Mouse (Mus musculus) embryo, embryonic 10 days (tissue): ENCODE measurements at regions not wholly inside any gene's neighbourhood (a gene's known extent, or its start where the extent isn't known, plus 50 kb on each side); places are given as distances from the start of the nearest gene placed in this dataset.

Experiments
- DNase-seq: peaks from one replicate; pipeline ENCODE4 v3.0.0-alpha.2; 2015; ENCODE audit warnings: low spot score

DNA sequence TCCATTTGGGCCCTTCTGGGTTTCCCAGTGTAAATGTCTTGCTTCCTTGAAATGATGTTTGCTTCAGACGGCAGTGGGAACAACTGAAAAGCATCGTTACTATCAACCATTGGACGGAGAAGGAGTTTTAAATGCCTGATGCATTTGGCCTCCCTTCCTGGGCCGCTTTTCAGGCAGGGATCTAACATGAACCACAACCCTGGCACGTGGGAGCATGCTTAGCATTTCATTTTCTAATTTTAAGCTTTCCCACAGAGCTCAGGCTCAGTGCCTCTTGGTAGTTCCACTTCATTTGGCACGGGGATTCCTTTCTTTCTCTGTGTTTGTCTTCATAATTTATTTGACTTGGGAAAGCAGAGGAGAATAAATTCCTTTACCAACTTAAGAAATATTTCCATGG, 406.6 kb upstream of the Nbea start:
- DNase-seq = no peak

DNA sequence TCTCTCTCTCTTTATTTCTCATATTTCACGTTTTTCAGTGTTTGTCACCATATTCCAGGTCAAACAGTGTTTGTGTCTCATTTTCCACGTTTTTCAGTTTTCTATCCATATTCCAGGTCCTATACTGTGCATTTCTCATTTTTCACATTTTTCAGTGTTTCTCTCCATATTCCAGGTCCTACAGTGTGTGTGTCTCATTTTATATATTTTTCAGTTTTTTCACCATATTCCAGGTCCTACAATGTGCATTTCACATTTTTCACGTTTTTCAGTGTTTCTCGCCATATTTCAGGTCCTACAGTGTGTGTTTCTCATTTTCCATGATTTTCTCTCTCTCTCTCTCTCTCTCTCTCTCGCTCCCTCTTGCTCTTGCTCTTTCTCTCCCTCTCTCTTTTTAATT, 391.9 kb upstream of the Nbea start:
- DNase-seq = peak; percentile 4

DNA sequence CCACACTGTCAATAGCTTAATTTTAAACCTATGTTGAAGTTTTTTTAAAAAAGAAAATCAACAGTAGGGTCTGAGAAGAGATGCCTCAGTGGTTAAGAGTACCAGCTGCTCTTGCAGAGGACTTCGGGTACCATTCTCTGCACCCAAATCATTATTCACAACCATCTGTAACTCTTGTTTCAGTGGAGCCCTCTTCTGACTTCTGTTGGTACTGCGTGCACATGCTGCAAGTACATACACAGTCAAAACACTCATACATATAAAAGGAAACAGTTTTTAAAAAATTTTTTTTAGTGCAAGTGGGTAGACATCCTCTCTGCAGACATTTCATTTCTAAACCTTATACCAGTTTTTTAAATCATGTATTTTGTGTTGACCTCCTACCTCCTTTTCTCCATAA, 352.7 kb upstream of the Nbea start:
- no peak for DNase-seq

DNA sequence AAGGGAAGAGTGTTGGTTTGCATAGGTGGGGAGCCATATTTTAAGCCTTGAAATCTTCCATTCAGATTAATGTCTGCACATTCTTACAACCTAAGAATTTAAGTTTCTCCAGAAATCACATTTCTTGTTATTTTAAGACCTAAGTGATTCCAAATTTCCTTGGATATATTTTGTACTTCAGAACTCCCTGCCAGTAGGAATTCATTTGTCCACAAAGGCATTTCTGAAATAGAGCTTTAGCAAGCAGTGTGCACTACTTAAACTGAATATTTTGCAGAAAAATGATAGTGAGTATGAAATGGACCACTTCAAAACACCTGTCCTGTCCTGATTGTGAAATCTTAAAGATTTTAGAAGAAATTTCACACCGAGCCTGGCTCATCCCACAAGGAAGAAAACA, 320.9 kb upstream of the Nbea start:
- no peak for DNase-seq

DNA sequence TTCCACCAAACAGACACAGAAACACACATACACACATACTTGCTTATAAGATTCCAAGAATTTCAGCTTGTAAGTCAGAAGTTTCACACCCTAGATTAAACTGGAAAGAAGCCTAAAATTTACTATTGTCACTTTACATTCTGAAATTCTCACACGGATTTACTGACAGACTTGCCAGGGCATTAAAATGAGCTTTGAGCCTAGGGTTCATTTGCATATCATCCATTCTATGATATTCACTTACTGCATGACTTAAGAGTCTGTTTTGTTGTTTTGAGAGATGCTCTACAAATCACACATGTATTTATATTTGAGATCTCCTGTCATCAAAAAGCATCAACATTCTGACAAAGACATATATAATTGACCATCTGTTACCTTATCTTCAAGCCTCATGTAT, 315.8 kb upstream of the Nbea start:
- DNase-seq = no peak

DNA sequence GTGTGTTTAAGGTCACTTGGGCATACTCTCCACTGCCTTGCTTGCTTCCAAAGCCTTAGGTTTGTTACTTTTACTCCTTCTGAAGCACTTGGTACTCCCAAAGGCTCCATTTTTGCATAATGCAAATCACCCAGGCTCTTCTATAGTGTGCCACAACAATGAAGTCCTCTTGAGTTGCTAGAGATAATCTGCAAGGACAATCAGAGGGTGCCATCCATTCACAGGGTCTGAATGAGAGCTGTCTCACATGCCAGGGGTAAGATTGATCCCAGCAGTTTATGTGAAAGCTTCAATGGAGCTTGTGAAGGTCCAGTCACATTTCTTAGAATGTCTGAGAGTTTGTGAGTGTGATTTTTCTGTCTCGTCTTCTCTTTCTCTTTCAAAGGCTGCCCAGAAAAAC, 310.4 kb upstream of the Nbea start:
- DNase-seq = peak; percentile 13

DNA sequence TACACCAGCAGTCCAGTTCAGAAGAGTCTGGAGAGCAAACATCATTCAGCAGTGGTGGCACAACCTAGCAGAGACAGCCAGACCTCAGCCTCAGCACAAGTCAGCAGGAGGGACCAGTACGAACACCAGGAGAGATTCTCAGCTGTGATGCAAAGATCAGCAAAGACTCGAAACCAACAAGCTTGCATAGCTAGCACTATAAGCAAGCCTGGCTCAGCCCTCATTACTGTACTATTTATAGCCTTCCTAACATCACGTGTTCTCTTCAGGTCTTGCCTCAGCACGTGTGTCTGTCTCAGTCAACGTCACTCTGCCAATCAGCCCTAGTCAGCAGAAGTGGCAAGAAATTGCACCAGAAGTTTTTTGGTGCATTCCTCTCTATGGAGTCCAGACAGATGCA, 305.7 kb upstream of the Nbea start:
- no peak for DNase-seq

DNA sequence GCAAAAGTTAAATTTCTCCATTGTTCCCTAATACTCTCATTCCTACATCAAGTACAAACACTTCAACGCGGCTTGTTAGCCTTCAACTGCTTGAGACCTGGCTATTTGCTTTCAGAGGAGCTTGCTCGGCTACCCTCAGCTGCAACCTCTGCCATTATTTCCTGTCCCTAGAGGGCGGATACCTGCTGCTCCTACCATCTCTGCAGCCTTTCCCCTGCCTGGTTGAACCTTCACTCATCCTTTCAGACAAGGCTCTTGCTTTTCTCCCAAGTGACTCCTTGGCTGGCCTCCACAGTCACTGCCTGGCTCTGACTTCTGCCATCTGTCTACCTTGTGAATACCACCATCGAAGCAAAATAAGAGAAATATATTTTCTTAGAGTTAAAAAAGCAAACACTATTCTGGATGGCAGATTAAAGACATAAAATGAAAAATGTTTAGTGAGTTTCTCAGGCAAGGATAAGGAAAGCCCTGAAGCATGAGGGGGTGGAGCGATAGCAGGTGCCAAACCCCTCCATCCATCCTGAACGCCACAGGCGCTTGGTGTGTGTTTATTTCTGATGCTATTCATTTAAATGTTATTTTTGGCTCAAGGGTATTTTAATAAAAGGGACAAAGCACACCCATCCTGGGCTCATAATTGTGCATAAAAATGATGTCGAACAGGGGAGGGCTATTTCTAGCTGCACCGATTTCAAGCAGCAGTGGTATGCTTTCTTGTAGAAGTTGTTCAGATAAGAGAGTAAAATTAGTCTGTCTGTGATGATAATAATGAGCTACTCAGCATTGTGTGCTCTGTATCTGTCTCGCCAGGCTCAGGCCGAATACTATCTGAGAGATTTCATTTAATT, 302.3 kb upstream of the Nbea start:
- no peak for DNase-seq

DNA sequence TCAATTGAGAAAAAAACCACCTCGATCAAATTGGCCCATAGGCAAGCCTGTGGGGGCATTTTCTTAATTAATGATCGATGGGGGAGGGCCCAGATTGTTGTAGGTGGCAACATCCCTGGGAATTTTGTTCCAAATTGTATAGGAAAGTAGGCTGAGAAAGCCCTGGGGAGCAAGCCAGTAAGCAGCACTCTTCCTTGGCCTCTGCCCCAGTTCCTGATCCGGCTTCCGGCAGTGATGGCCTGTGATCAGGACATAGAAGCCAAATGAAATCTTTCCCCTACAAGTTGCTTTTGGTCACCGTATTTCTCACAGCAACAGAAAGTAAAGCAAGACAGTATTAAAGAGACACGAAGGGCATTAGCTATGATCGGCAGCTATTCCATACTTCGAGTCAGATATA, 300.6 kb upstream of the Nbea start:
- DNase-seq = no peak

DNA sequence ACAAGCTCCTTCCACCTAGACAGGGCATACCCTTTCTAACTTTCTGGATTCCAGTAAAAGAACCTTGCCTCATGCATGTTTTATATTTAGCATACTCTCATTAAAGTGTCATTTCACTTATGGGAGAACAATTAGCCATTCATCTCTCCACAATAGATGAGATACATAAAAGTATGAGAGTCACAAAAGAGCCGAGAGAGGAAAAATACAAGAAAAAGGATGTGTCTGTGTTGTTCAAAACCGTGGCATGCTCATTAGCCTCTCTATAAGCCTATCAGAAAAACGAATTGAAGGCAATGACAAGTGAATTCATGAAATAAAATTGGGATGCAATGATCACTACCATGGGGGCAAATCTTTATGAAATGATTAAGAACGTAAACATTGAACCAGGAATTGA, 299.9 kb upstream of the Nbea start:
- no peak for DNase-seq

DNA sequence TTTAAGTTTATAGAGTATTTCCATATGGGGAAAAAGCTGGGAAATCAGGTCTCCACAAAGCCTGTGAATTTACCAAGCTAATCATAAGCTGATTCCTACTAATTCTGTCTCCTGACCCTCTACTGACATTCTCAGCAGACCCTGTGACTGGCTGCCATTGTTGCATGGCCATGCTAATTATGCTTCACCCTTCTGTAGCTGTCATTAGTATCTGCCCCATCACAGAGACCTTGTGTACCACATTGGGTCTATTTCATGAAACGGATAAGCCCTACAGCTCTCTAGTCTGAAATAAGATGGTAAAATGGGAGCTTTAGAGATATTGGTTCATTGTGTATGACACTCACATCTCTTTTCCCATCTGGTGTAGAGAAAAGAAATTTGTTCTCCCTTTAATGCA, 296.0 kb upstream of the Nbea start:
- DNase-seq = no peak

DNA sequence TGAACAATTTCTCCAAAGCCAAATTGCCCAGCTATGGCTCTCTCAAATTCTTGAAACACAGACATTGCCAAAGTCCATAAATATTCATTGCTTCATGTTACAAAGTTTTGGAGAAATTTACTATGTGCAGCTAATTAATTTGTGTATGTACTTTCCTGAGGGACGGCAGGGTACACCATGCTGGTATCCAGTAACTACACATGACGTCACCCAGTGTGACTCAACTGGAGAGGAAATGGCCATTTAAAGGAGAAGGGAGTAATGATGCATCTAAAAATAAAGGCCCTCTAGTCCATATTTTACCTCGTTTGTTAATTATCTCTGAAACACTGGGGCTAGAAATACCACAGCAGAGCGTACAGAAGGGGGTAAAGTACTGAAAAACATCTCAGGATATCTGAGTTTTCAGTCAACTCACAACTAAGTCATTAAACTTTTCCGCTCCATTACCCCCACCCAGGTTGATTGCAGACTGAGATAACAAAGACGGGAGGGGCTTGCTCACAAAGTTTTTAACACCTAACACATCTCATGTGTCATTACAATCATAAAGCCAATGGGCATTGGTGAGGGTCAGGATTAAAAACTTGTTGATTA, 295.1 kb upstream of the Nbea start:
- DNase-seq = no peak

DNA sequence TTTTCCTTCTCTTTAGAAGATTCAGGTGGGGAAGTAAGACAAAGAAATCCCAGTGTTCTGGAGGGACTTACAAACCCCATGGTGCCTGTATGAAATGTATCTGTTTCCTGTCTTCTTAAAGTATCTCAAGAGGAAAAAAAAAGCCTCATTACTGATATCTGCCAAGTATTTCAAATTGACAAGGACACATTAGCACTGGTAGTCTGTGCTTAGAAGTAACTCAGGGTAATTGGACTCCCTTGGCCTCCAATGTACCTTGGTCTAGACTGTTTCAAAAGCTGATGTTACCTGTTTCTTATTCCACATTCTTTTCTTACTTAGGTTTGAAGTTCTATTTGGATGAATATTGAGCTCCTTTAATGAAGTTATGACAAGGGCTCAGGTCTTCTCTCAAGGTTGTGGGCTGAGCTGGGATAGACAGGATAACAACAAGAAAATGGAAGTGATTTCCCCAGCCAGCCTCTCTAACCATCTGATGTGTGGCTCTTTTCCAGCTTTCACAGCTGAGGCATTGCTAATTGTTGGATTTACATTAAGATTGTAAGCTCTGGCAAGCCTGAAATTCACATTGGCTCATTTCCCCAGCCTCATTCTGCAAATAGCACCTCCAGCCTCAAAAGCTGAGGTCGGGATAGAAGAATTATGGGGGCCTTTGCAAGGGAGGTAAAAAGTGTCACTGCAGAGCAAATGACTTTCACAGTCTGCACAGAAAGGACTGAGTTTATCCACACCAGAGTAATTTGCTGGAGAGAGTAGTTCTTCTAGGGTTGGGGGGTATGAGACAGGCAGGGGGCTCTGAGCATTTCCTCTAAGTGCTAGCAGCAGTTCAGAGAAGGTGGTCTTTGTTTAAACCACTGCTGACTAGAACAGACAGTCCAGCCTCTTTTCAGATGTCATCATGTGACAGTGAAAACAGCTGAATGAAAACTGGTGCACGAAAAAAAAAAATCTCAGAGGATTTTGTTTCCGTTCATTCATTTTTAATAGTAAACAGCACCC, 292.3 kb upstream of the Nbea start:
- no peak for DNase-seq

DNA sequence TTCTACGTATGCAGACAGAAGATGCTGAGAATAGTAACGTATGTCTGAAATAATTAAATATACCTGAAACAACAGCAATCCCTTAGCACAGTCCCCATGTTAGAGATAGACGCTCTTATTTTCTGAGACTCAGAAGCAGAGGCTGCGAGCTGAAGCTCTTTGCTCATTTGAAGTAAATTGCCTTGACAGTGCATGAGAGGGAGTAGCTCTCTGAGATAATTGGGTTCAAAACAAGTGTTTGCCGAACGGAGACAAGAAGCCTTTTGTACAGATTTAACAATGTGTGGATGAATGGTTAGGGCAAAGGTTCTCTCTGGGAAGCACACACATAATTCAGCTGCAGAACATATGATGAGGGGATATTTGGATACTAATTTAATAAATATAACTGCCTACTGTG, 289.1 kb upstream of the Nbea start:
- DNase-seq = peak; percentile 27

DNA sequence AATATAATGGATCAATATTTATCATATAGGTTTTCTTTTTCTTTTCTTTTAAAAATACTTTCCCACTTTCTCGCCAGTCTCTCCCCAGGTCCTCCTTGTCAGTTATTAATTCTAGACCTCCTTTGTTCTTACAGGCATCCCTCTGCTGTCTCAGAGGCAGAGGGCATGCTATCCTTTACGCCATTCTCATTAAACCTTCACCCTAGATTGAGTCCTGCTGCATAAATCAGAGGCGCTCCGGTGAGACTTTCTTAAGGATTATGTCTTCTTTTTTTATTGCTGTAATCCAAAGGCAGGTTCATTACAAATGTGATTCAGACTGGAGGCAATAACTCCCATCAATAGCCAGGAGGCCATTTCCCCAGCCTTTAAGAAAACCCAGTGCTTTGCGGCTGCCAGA, 288.3 kb upstream of the Nbea start:
- no peak for DNase-seq

DNA sequence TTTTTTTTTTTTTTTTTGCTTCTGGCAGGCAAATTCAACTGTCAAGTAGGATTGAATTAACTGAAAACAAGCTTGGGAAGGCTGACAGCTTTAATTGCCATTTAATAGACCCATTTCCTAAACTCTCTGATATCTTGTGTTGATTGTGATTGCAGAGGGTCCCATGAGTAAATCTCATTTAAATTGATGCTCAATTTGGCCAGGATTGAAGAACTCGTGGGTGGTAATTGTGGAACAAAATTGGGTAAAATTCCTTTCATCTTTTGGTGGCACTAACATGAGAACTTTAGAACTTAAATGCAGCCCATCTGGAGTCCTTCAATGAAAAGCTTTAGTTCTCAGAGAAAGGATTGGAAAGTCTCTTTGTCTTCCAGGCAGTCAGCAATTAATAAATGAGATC, 287.7 kb upstream of the Nbea start:
- DNase-seq = no peak

DNA sequence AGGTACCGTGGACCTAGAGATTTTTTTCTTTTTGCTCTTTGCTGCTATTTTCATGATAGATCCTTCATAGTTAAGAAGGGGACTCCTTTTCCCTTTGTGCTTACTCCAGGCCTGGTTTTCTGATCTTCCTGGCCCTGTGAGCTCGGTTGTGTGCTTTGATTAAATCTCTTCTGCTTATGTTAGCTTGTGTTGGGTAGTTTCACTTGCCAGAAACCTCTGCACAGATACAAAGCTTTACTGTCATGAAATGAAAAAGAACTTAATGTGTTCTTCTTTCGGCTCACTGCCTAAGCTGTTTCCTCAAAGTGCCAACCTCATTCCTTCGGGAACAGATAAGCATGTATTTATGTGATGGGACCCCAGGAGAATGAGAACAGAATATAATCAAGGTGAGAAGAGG, 274.1 kb upstream of the Nbea start:
- DNase-seq = no peak

DNA sequence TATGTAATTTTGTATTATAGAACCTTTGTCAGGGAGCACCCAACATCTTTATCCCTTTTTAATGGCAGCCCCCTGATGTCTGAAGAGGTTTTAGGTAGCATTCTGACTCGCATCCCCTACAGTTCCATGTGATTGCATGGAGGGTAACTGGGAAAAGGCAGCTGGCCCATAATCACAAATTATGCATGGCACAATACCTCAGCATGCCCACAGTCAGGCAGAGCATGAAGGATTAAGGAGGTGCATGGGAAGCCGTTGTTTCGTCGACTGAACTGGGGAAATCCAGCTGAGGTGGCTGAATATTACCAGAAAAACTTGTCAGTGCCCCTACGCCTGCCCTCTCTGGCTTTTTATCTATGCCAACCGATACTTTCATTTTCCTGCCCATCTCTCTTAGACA, 272.8 kb upstream of the Nbea start:
- DNase-seq = no peak

DNA sequence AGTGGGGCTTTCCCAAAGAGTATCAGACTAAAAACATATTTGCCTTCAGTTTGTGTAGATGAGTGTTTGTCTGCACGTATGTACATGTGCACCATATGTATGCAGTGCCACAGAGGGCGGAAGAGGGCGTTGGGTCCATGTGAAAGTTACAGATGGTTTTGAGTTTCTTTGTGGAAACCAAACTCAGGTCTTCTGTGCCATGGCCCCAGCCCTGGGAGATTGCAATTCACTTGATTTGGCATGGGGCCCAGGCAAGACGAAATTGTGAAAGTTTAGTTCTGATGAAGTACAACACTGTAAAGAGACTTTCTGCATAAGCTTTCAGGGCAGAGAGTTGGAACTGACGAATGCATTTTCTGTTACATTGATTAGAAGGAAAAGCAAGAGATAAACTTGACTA, 255.4 kb upstream of the Nbea start:
- DNase-seq = no peak

DNA sequence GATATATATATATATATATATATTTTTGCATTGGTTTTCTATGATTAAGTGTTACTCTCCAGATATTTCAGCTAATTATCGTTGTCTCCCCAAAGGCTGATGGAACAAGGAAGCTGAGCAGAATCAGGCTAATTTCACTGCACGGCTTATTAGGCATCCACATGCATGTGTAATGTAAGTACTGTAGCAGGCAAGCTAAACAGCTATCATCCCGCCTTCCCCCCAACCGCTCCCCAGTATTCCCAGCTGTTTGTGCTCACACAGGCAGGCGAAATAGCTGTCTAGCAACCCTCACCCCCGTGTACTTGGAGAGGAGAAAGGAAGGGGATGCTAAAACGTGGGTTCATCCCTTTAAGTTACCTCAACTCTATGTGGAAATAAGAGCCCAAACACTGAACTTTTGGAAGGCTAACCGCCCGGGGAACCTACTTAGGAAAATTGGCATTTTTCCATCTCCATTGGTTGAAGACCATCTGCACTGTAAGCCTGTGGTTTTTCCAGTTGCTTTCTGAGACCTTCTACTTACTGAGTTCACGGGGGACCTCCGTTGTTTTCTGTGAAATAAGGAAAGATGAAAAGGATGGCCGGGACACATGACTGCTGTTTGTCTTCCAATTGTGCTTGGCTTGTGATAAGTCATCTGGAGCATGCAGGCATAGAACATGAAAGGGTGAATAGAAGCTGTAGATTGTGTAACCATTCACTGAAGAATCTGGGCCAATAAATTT, 254.7 kb upstream of the Nbea start:
- DNase-seq = no peak

DNA sequence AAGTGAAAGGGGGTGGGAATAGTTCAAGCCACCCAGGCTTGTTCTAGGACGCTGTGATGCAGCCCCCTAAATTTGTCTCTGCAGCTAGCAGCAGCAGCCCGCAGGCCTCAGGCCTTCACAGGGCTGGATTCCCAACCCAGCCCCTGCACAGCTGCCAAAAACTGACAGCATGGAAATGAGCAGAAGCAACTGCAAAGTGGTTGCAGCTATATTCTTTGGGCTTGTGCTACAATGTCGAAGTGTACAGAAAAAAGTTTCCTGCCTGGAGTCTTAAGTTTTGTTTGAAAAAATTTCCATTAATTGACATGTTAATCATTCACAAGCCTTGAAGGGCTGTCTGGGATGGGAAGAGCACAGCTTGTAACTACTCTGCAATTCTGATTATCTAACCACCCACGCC, 253.6 kb upstream of the Nbea start:
- DNase-seq = no peak

DNA sequence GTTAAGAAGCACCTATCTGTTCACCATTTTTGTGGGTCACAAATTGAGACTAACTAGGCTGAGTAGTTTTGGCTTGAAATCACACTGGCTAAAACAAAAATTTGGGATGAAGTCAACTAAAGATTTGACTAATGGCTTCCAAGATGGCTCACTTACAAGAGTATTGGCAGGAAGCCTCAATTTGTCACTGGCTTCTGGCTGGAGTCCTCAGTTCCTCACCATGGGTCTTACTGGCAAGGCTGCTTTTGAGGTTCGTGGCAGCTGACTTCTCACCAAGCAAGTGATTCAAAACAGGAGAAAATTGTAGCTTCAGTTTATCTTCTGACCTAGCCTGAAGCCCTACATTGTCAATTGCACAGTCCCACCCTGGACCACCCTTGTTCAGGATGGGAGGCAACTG, 250.0 kb upstream of the Nbea start:
- no peak for DNase-seq
